Mouse (Mus musculus) left cerebral cortex, adult 18-20 months (tissue): ENCODE data around the gene Acp4. TPM values are rescaled to one million over a fixed set of nuclear protein-coding genes. Genes with fewer than 3 reads are reported as not detected.
"Not testable (repeated sequence)": the region's sequence is repeated elsewhere in the genome, so short reads cannot be mapped to it uniquely, and the experiment has no call there.

ENCODE experiments used
- DNase-seq, 2 experiments: peaks; one replicate each; pipeline ENCODE4 v3.0.0; 2021 to 2022; ENCODE audit warnings: low spot score in 2 of 2, mixed read lengths in 1 of 2
- total RNA-seq, 2 experiments: library from RNA; stranded (reverse); gene quantifications; 2 replicates each; pipeline ENCODE4 v1.2.3; 2021

Gene Acp4
- total RNA-seq, 2 experiments from 2014 or later, result not detected

DNA sequence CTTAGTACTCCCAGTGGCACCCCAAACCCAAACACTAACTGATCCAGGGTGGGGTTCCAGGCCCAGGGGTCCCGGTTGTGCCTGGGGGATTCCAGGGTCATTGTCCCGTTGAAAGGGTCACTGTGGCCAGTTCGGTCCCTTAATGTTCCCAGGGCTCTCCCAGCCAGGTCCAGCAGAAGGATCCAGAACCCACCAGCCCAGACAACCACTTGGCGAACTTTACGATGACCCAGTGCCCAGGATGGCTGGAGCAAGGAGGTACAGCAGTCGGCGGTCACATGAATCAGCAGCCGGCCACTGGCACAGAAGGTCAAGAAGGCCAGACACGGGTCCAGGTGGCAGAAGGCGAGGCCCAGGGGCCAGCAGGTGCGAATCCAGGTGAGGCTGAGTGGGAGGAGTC lies 10.9 kb upstream of the Acp4 start:
- no peak for DNase-seq

DNA sequence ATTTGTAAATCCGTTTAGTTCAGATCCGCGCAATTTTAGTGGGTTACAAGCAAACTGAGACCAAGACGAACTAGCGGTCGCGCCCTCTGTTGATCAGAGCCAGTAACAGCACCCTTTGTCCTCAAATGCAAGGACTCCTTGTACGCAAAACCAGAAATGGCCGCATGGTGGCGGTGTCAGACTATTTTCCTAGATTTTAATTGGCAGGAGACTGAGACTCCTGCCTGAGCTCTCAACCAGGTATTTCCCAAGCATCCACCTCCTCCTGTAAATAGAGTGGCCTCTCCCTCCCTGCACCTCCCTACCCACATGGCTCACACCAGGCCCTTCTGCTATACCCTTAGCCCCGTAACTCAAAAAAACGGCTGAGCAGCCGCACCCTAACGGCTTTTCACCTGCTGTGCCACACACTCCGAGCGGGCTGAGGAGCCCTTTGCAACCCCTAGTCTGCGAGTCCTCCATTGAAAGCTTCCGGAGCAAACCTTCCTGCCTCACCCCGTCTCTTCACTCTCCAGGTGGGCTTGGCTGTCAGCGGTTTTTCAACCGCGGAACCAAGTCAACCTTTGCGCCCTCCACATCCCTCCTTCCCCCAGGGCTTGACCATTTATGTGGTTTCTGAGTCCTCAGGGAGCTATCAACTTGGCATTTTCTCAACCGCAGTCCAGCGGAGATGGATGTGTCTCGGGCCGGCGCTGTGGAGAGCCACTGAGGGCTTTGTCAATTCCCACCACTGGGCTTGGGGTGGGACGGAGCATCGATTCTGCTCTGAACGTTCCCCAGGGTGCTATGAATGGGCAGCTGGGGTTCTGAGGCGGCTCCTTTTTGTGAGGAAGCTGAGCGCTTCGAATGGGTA lies 5.8 kb upstream of the Acp4 start:
- DNase-seq, result peak; percentile 96 to 99

DNA sequence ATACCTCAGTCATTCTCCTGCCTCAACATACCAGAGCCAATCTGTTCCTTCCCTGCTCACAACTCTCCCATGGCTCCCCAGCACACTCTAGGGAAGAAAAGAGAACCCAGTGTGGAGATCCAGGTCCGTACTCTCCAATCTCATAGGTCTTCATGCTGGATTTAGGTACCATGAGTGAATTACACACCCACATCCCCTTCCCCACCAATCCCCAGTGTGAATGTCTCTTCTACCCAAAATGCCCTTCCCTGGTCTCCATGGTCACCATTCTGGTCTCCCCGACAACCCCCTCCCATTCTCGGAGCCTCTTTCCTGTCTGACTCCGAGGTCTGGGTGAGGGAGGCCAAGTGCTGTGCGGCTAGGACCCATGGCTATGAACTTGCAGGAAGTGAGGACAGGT lies 4.0 kb upstream of the Acp4 start, which contains the start of gene Gm15517:
Gene Gm15517 (plus strand): TSS at position 301 of the 400 bp plus-strand sequence.
- DNase-seq, result no peak

DNA sequence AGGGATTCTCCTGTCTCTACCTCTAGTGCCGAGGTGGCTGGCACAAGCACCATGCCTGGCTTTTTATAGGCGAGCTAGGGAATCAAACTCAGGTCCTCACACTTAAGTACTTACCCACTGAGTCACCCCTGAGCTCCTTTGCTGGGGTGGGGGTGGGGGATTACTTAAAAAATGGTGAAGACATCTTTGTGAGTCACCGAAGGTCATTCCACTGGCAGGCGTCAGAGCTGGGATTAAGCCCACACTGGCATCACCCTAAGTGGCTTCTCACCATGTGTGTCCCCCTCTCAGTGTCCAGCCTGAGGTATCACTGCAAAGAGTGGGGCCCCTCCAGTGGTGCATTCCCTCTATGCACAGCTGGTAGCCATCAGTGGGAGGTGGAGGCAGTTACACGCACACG lies 3.2 kb upstream of the Acp4 start:
- no peak for DNase-seq

DNA sequence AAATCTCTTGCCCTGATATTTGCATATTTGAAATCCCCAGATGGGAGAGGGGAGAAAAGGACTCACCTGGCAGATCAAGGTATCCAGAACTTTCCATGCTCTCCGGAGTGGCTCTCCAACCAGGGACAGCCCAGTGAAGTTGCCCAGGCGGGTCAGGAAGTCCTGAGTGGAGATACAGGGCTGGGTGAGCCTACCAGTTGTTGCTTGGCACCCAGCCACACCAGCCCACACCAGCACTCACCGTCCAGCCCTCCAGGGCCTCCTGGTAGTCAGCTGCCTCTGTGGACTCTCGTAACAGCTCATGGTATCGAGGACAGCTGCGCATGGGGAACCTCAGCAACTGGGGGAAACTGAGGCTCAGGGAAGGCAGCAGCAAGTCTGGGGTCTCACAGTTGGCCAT lies 2.2 kb downstream of the Acp4 start:
- DNase-seq, result no peak

DNA sequence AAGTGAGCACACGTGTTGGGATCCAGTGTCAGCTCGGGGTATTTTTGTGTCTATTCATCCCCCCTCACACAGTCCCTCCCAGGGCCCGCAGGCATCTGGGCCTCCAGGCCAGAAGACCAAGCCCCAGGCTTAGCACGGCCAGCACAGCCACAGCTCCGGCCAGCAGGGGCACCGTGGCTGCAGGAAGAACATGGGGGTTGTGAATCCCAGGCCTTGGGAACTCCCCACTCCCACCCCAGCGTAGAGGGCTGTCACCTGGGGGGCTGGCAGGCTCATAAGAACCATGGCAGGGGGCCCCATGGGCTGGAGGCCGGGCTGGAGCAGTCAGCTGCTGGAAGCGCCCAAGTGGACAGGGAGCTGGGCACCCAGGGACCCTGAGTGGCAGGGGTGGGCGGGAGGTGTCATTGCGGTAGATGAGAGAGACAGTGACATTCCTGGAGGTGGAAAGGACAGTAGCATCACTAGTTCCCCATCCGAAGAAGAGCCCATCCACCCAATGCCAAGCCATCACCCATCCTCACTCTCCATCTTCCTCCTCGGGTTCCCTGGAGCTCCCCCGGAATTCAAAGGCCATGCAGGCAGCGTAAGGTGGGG lies 4.1 kb downstream of the Acp4 start:
- DNase-seq, result no peak

DNA sequence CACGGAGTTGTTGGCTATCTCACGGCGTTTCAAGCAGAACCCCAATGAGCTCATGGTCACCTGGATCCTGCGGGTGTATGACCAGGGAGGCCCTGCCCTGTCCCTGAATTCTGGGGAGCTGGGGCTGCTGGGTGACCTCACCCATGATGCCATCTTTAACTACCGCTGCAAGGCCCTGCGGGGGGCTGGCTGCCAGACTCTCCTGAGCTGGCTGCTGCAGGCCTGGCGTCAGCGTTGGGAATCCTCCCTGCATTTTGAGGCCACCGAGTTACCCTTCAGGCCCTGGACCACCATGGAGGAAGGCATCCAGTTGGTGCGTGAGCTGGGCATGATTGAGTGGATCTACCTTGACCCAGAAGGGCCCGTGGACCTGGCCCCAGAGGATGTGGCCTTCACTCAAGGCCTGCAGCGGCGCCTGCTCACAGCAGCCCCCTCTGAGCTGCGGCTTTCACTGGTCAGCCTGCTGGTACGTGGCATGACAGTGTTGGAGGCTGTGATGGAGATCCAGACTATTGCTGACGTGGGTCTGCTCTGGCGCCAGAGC lies 6.4 kb downstream of the Acp4 start:
- DNase-seq, result not testable (repeated sequence)

DNA sequence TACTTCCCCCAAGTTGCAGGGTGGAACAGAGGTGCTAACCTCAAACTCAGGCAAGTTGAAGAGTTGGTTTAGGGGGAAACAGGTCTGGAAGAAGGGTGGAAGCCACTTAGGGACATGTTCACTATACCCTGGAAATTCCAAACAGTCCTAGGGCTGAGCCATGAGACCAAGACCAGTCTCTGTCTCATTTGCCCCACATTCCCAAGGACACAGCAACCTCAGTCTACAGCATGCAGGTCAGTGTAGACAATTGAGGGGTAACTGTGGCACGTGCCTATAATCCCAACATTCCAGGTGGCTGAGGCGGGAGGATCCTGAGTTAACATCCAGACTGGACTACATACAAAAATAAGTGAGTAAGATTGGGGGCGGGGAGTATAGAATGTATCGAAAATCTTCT lies 7.9 kb downstream of the Acp4 start:
- DNase-seq, result no peak

DNA sequence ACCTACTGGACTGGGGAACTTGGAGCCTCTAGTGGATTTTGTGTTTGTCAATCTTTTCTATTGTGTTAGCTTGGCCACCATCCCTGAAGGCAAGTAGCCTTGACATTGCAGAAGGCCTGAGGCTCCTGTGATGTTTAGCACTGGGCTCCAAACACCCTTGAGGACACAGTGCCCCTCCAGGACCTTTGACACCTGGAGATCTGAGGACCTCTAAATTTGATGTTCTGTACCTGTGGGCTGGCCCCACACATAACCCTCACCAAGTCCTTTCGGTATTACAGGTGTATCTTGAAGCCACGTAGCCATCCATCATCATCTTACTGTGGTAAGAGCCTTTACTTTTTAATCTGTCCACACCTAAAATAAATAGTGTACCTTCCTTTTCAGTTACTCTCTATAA lies 9.2 kb downstream of the Acp4 start:
- no peak for DNase-seq

DNA sequence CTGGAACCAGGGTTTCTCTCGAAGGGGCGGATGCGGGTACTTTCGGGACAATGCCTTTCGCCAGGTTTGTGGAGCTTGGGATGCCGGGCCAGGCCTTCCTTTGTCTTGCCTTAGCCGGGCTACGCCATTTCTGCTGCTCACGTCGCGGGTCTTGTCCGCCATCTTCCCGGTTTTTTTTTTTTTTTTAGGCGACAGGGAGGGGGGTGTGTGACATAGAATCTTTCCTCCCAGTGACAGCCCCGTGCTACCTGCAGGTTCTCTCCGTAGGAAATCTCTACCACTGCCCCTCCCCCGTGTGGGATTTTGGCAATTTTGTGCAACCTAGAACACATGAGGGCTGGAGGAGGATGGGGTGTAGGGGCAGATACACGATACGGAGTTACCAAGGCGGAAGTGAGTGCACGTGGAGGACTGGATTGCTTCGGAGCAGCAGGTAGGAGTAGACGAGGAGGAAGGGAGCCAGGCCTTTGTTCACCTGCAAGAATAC lies 10.2 kb downstream of the Acp4 start:
- peak in 1 of 2 experiments; percentile 38 for DNase-seq

DNA sequence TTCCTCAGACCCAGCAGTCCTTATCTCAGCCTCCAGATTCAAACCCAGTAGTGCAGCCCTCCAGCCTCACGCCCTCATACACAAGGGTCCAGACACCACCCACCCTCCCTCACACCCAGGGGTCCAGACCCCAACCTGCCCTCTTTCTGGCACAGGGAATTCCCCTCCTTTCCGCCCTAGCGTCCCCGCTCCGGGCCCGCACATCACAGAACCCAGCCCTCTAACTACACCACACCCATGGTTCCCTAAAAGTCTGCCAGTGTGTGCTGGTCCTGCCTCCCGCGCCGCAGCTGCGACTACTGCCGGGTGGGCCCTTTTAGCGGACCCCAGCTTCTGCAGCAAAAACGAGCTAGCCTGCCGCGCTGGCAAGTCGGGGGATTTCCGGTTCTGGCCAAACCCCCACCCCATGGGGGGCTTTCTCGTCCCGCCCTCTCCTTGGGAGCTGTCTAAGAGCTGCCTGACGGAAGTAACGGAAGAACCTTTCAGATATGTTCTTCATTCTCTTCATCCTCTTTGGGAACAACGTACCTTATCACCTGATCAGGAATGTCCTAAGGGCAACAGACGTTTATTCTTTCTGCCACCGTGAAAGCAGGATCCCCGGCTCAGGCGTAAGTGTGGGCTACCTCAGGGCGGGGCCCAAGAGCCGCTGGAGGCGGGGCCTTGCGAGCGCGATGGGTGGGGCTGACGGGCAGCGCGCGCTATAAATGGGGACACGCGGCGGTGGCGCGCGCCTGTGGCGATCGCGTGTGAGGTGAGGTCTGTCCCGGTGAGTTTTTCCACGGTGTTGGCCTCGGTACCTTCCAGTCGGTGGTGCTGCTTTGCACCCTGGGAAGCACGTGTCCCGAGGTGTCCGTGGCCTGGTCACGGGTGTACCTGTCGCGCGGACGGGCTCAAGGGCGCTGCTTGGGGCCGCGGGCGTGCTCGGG lies 10.9 kb downstream of the Acp4 start, which contains the start of the genes 1700028J19Rik and 2410002F23Rik:
Gene 1700028J19Rik (minus strand): TSS at position 641 of the 929 bp plus-strand sequence.
Gene 2410002F23Rik (plus strand): TSS at position 668 of the 929 bp plus-strand sequence.
- peak; percentile 87 to 90 for DNase-seq

DNA sequence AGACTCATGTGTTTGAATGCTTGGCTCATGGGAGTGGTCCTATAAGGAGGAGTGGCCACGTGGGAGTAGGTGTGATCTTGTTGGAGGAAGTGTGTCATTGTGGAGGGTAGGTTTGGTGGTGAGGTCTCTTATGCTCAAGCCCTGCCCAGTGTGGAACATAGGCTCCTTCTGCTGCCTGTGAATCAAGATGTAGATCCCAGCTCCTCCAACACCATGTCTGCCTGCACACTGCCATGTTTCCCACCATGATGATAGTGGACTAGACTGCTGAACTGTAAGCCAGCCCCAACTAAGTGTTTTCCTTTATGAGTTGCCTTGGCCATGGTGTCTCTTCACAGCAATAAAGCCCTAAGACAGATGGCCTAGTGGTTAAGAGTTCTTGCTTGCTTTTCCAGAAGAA lies 13.1 kb downstream of the Acp4 start:
- DNase-seq, result no peak

DNA sequence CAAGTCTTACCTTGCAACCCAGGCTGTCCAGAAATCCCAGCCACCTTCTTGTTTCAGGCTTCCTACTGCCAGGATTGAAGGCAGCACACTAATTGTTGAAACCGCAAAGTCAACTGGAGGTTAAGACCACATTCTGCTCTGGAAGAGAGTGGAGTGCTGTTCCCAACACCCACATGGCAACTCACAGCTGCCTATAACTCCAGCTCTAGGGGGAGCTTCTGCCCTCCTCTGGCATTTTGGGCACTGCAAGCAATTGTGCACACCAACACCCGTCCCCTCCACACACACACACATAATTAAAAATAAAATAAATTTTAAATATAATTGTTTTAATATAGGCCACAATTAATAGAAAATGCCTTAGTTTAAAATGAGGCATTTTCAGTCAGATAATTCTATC lies 16.0 kb downstream of the Acp4 start:
- no peak for DNase-seq

DNA sequence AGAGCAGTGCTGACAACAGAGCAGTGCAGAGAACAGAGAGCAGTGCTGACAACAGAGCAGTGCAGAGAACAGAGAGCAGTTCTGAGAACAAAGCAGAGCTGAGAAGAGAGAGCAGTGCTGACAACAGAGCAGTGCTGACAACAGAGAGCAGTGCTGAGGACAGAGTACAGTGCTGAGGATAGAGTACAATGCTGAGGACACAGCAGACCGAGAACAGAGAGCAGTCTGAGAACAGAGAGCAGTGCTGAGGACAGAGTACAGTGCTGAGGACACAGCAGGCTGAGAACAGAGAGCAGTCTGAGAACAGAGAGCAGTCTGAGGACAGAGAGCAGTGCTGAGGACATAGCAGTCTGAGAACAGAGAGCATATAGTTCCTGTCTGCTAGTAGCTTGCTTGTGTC lies 16.5 kb downstream of the Acp4 start:
- no peak for DNase-seq

DNA sequence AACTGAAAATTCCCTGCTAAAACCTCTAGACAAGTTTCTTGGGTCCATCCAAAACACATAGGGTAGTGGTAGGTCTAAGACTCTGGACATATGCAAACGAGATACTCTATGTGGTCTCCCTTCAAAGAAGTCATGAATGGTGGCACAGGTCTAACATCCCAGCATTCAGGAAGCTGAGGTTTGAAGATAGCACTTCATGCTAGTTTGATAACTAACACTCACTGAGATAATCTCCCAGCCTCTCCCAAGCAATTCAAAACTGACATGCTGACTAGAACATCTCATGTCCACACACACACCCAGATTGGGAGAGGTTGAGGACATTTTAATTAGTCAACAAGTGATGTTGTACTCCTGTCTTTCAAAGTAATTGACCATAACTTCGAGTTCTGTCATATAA lies 17.3 kb downstream of the Acp4 start:
- DNase-seq, result no peak

DNA sequence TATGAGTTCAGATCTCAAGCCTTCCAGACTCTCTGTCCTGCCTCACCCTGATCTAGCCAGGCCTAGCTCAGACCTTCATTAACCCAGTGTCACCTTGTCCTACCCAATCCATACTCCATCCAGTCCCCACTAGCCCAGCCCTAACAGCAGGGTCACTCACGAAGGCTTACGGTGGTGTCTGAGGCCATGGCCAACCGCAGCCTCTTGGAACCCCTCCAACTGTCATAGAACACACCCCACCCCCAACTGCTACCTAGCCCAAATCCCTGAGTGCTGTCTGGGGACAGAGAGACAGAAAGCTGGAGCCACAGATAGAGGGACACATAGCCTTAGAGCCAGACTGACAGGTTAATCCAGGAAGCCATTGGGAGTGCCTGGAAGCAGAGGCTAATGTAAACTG lies 21.3 kb downstream of the Acp4 start, which contains the start of gene Gm36864:
Gene Gm36864 (plus strand): TSS at position 269 of the 400 bp plus-strand sequence.
- no peak for DNase-seq

DNA sequence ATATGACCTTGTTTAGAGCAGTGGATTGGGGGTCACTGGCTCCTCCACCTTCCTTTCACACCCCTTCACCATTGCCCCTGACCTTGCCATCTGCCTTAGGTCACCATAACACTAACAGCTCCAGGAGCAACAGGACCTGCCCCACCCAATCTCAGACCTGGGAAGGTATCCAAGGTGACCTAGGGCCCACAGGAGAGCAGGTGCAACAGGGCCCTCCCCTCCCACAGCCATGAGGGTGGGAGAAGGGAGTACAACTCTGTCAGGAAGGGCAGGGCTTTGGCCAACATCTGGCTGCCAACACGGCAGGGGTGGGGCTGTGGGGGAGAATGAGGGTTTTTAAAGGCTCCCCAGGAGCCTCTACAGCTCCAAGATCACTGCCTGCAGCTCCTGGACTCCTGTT lies 32.1 kb downstream of the Acp4 start, which contains the start of gene Klk1:
Gene Klk1 (plus strand): TSS at position 285 of the 400 bp plus-strand sequence.
- DNase-seq, result no peak

DNA sequence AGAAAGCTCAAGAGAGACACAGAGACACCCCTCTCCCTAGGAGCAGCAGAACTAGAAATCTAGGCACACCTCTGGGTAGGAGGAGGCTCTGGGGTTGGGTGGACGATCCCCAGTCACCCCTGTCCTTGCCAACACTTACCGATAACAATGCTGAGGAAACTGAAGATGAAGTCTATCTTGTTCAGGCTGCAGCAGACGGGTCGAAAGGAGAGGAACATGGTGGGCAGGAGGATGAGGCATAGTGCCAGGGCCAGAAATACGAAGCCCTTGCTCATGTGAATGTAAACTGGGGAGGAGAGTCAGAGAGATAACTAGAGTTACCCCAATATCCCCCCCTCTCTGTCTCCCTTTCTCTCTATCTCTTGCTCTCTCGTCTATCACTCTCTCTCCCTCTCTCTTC lies 34.8 kb downstream of the Acp4 start:
- DNase-seq, result not testable (repeated sequence)

DNA sequence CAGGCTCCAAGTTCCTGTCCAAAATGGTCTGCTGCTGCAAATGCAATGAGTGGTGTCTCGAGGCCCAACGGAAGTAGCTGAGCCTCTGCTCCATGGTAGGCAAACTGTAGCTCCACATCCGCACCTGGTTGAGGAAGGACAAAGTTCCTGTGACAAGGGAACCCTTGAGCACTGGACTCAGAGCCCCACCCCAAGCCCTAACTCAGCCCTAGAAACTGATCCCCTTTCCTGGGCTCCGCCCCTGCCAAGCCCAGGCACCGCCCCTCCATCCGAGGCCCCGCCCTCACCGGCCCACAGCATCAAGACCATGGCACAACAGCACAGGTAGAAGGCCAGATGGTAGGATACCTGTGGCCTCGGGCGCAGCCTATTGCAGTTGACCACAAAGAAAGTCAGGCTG lies 35.6 kb downstream of the Acp4 start:
- not testable (repeated sequence) for DNase-seq

DNA sequence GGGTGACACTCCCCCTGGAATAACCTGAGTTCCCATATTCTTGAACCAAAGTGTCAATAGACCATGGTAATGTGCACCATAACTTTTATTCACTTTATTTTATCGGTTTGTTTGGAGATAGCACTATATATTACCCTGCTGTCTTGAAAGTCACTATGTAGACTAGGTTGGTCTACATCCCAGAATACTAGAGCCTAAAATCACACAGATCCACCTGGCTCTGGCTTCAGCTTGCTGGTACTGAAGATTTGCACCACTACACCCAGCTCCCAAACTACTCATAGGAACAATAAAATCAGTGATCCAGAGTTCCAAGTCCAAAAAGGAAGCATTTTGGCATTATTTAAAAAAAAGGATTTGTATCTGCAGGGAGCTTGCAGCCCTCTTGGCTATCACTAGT lies 41.5 kb downstream of the Acp4 start, which contains the start of gene Klk1b5:
Gene Klk1b5 (plus strand): TSS at position 301 of the 400 bp plus-strand sequence.
- no peak for DNase-seq

DNA sequence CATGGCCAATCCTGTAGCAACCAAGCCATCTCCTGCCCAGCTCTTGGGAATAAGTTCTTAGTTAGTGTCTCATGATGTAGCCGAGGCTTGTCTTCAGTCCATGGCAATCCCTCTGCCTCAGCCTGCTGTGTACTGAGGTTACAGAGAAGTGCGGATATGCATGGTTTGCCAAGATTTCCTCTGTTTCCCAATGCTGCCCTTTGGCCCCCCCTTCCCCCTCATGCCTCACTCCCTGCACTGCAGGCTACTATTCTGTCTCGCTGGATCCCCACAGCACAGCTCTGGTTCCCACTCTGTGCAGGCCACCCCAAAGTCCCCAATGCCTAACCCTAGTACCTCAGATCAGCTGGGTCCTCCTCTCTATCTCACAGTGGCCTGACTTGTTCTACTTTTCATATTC lies 48.9 kb downstream of the Acp4 start:
- DNase-seq, result no peak
